Mouse (Mus musculus): ENCODE measurements around the gene Abcd2. TPM values are rescaled to one million over a fixed set of nuclear protein-coding genes. Genes with fewer than 3 reads are reported as not detected.
A peak's percentile ranks its signal among the peaks of the same experiment; 100 is the strongest.

The Abcd2 gene
- total RNA-seq, 2 experiments from 2014 or later: 14.2 to 16.7 TPM

GRCm38 (mm10) chr15:91163454-91163853 is 28.1 kb downstream of the Abcd2 start:
- DNase-seq: no peak

GRCm38 (mm10) chr15:91161153-91161552 is 30.4 kb downstream of the Abcd2 start:
- DNase-seq: no peak

GRCm38 (mm10) chr15:91153311-91153710 is 38.3 kb downstream of the Abcd2 start:
- DNase-seq: no peak

- DNase-seq: peak; percentile 23
Observed at GRCm38 (mm10) chr15:91152592-91152991, 39.0 kb downstream of the Abcd2 start.

GRCm38 (mm10) chr15:91124584-91124983 is 67.0 kb downstream of the Abcd2 start:
- no peak for DNase-seq

- no peak for DNase-seq
Observed at GRCm38 (mm10) chr15:91112555-91113209, 78.9 kb downstream of the Abcd2 start.

- DNase-seq: no peak
Observed at GRCm38 (mm10) chr15:91108102-91108659, 83.4 kb downstream of the Abcd2 start.

- no peak for DNase-seq
Observed at GRCm38 (mm10) chr15:91104934-91105333, 86.7 kb downstream of the Abcd2 start.

GRCm38 (mm10) chr15:91104276-91104675 is 87.3 kb downstream of the Abcd2 start:
- no peak for DNase-seq

- no peak for DNase-seq
Observed at GRCm38 (mm10) chr15:91103814-91104213, 87.8 kb downstream of the Abcd2 start.

GRCm38 (mm10) chr15:91103305-91103704 is 88.3 kb downstream of the Abcd2 start:
- no peak for DNase-seq

GRCm38 (mm10) chr15:91096606-91097005 is 95.0 kb downstream of the Abcd2 start:
- no peak for DNase-seq

Other genes starting within 250 kb of the Abcd2 start
- 1 to 10 TPM; 5.8 to 6.6 TPM for gene Kif21a, start 141.9 kb downstream of the Abcd2 start, total RNA-seq (2021)
- gene CN725425, start 7.7 kb upstream of the Abcd2 start, total RNA-seq (2021): under 1 TPM in 1 of 2 experiments, not detected in 1; 0.12 TPM

Data from gastrocnemius, postnatal 10 days (tissue).